Mouse (Mus musculus): Measurements from ENCODE around the gene Wdcp. TPM values are rescaled to one million over a fixed set of nuclear protein-coding genes. Genes with fewer than 3 reads are reported as not detected.
"Not testable (repeated sequence)": the region's sequence is repeated elsewhere in the genome, so short reads cannot be mapped to it uniquely, and the experiment has no call there.

Wdcp gene
- polyA plus RNA-seq, 1 experiment from 2014 or later: 11.2 TPM

- no peak for DNase-seq (ENCODE audit: low read depth, low spot score)
- in situ Hi-C loops (cut with MboI; ENCODE audit: low pct_unique_long_range_greater_than_20kb): no loop called here
- no peak for TF ChIP-seq CTCF (IDR thresholded peaks at IDR 0.05)
- H3K27me3 ChIP-seq: no peaks in the 10 kb centered on the region
- ChIA-PET CTCF (interaction anchor here (0.7 to 1.4 kb wide), 2 partner anchors 15 to 21 kb away, joined by 3 to 4 read pairs; no protein-coding TSS in a partner anchor), POLR2A (no interaction called here)
- no peak for ATAC-seq
These were observed 42.0 kb downstream of the Wdcp start for GRCm38 (mm10) chr12:4885062-4885461.

- DNase-seq (ENCODE audit: low read depth, low spot score); CTCF ChIA-PET; ATAC-seq; in situ Hi-C loops (cut with MboI; ENCODE audit: low pct_unique_long_range_greater_than_20kb); POLR2A ChIA-PET; H3K27me3 ChIP-seq: not testable (repeated sequence)
These were observed 43.5 kb downstream of the Wdcp start for GRCm38 (mm10) chr12:4886581-4886980.

GRCm38 (mm10) chr12:4888739-4889138 lies 45.6 kb downstream of the Wdcp start:
- in situ Hi-C loops (cut with MboI; ENCODE audit: low pct_unique_long_range_greater_than_20kb): no loop called here
- TF ChIP-seq CTCF (IDR thresholded peaks at IDR 0.05): no peak
- CTCF ChIA-PET: interaction anchor here (0.9 kb wide), 1 partner anchor 16 kb away, joined by 4 read pairs; no protein-coding TSS in a partner anchor
- DNase-seq (ENCODE audit: low read depth, low spot score): no peak
- H3K27me3 ChIP-seq: no peaks in the 10 kb centered on the region
- no peak for ATAC-seq
- POLR2A ChIA-PET: interaction anchor here (0.9 kb wide), 1 partner anchor 19 kb away, joined by 4 read pairs; the partner anchor contains the start of gene Ubxn2a

- no peaks in the 10 kb centered on the region for H3K27me3 ChIP-seq
- no peak for ATAC-seq
- in situ Hi-C loops (cut with MboI; ENCODE audit: low pct_unique_long_range_greater_than_20kb): no loop called here
- ChIA-PET POLR2A (interaction anchor here (0.9 kb wide), 1 partner anchor 18 kb away, joined by 4 read pairs; the partner anchor contains the start of gene Ubxn2a), CTCF (no interaction called here)
- no peak for TF ChIP-seq CTCF (IDR thresholded peaks at IDR 0.05)
- DNase-seq (ENCODE audit: low read depth, low spot score): no peak
These were observed 46.1 kb downstream of the Wdcp start for GRCm38 (mm10) chr12:4889251-4889650.

GRCm38 (mm10) chr12:4889891-4890290 lies 46.8 kb downstream of the Wdcp start:
- ChIA-PET POLR2A (no interaction called here), CTCF (no interaction called here)
- no peak for TF ChIP-seq CTCF (IDR thresholded peaks at IDR 0.05)
- in situ Hi-C loops (cut with MboI; ENCODE audit: low pct_unique_long_range_greater_than_20kb): no loop called here
- no peak for DNase-seq (ENCODE audit: low read depth, low spot score)
- no peaks in the 10 kb centered on the region for H3K27me3 ChIP-seq
- no peak for ATAC-seq

- ChIA-PET POLR2A (no interaction called here), CTCF (no interaction called here)
- H3K27me3 ChIP-seq: no peaks in the 10 kb centered on the region
- no peak for TF ChIP-seq CTCF (IDR thresholded peaks at IDR 0.05)
- DNase-seq (ENCODE audit: low read depth, low spot score) (no peak), ATAC-seq (no peak)
- in situ Hi-C loops (cut with MboI; ENCODE audit: low pct_unique_long_range_greater_than_20kb): no loop called here
These were observed 54.9 kb downstream of the Wdcp start for GRCm38 (mm10) chr12:4898024-4898423.

GRCm38 (mm10) chr12:4905946-4906345 lies 62.8 kb downstream of the Wdcp start:
- H3K27me3 ChIP-seq: no peaks in the 10 kb centered on the region
- CTCF ChIA-PET: interaction anchor here (1.0 to 1.2 kb wide), 4 partner anchors 9 to 21 kb away, joined by 3 to 5 read pairs (median 3); partner anchors contain the start of gene Atad2b
- in situ Hi-C loops (cut with MboI; ENCODE audit: low pct_unique_long_range_greater_than_20kb): no loop called here
- POLR2A ChIA-PET: no interaction called here
- DNase-seq (ENCODE audit: low read depth, low spot score) (no peak), ATAC-seq (no peak)
- TF ChIP-seq CTCF (IDR thresholded peaks at IDR 0.05): peak; percentile 27

GRCm38 (mm10) chr12:4906476-4906875 lies 63.4 kb downstream of the Wdcp start:
- no peak for TF ChIP-seq CTCF (IDR thresholded peaks at IDR 0.05)
- in situ Hi-C loops (cut with MboI; ENCODE audit: low pct_unique_long_range_greater_than_20kb): no loop called here
- ChIA-PET CTCF (interaction anchor here (1.0 to 1.1 kb wide), 2 partner anchors 19 to 21 kb away, joined by 3 read pairs; no protein-coding TSS in a partner anchor), POLR2A (no interaction called here)
- DNase-seq (ENCODE audit: low read depth, low spot score) (no peak), ATAC-seq (no peak)
- no peaks in the 10 kb centered on the region for H3K27me3 ChIP-seq

- in situ Hi-C loops (cut with MboI; ENCODE audit: low pct_unique_long_range_greater_than_20kb): no loop called here
- ATAC-seq: peak; percentile 73
- H3K27me3 ChIP-seq: no peaks in the 10 kb centered on the region
- TF ChIP-seq CTCF (IDR thresholded peaks at IDR 0.05): no peak
- no peak for DNase-seq (ENCODE audit: low read depth, low spot score)
- POLR2A ChIA-PET: interaction anchor here (1.3 kb wide), 1 partner anchor 19 kb away, joined by 4 read pairs; no protein-coding TSS in a partner anchor
- CTCF ChIA-PET: no interaction called here
These were observed 64.1 kb downstream of the Wdcp start, which contains the start of gene Ubxn2a for GRCm38 (mm10) chr12:4906951-4907906. Gene Ubxn2a (minus strand): TSS chr12:4907705.

GRCm38 (mm10) chr12:4908391-4908790 lies 65.3 kb downstream of the Wdcp start:
- CTCF ChIA-PET: no interaction called here
- DNase-seq (ENCODE audit: low read depth, low spot score) (no peak), ATAC-seq (no peak)
- H3K27me3 ChIP-seq: no peaks in the 10 kb centered on the region
- in situ Hi-C loops (cut with MboI; ENCODE audit: low pct_unique_long_range_greater_than_20kb): no loop called here
- no peak for TF ChIP-seq CTCF (IDR thresholded peaks at IDR 0.05)
- POLR2A ChIA-PET: no interaction called here

Other genes with a start within 250 kb of the Wdcp start
- gene Fam228a, start 104.9 kb upstream of the Wdcp start, polyA plus RNA-seq (2021): 0.04 TPM
- gene Pfn4, start 74.3 kb upstream of the Wdcp start, polyA plus RNA-seq (2021): 0.53 TPM
- gene Fam228b, start 74.0 kb upstream of the Wdcp start, polyA plus RNA-seq (2021): 1.1 TPM
- gene Sf3b6, start 25.8 kb upstream of the Wdcp start, polyA plus RNA-seq (2021): 114 TPM
- gene Fkbp1b, start 1.7 kb upstream of the Wdcp start, polyA plus RNA-seq (2021): 7.1 TPM
- gene Mfsd2b, start 31.1 kb downstream of the Wdcp start, polyA plus RNA-seq (2021): 0.17 TPM
- 27.7 TPM for gene Ubxn2a, start 64.4 kb downstream of the Wdcp start, polyA plus RNA-seq (2021)
- gene Atad2b, start 74.0 kb downstream of the Wdcp start, polyA plus RNA-seq (2021): 12.8 TPM